ENCODE assay signal across 22 mouse cellular contexts in the genomic region with DNA sequence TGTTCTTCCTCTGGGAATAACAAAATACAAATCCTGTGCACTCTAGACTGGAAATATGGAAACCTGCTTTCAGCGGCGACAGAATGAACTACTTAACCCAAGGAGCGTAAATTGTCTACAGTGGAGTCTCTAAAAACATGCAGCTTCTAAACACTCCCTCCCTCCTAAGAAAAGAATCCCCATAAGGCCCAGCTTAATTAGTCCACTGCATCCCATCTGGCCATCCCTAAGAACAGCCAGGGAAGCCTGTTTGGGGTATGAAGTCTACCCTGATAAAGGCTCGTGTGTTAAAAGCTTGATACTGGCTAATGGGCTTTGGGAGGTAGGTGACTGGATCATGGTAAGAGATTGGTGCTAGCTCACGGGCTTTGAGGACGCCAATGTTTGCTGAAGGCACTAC. TPM values are rescaled to one million over a fixed set of nuclear protein-coding genes. Genes with fewer than 3 reads are reported as not detected.
A peak's percentile ranks its signal among the peaks of the same experiment; 100 is the strongest.
DNase-seq lines count a peak whose midpoint lies in the region; ATAC-seq lines count a peak whose summit lies in the region.
"Had no signal": no experiment of that assay in that cellular context is flagged by ENCODE, and none has a peak within 500 bp of the region (broad histone marks: within the 10 kb centered on the region; RNA-seq: fewer than 3 reads in every experiment).

No protein-coding gene starts in this region.

- peaks cover 2% of the 10 kb centered on the region; the same call in 1 of the 2 replicates for H3K27me3 ChIP-seq in midbrain, embryonic 12.5 days
- H3K27me3 ChIP-seq in midbrain, embryonic 10.5 days (ENCODE audit: low read depth, poor library complexity, severe bottlenecking) = no peaks in the 10 kb centered on the region
- H3K27me3 ChIP-seq in forebrain, embryonic 12.5 days = no peaks in the 10 kb centered on the region
- no peaks in the 10 kb centered on the region for H3K27me3 ChIP-seq in hindbrain, embryonic 12.5 days
- H3K27me3 ChIP-seq: hindbrain, embryonic 15.5 days; kidney, embryonic 15.5 days; lung, embryonic 15.5 days; stomach, embryonic 15.5 days had no signal

- no peak for DNase-seq in midbrain, embryonic 10.5 days (ENCODE audit: low spot score)
- peak; percentile 38 for DNase-seq in retina, embryonic 14.5 days (ENCODE audit: low spot score)
- DNase-seq in thymus, postnatal 0 days (ENCODE audit: low spot score) = no peak
- DNase-seq in left cerebral cortex, adult 9 months (ENCODE audit: low spot score in 2 of 2) = no peak
- DNase-seq: B cell, adult 2 months; cerebellum, adult 8-10 months; gastrocnemius, postnatal 14 days; heart, adult 2 months; layer of hippocampus, postnatal 36 days; lung, postnatal 4 days; right cerebral cortex, postnatal 14 days; thymus, adult 18-20 months had no signal

- WGBS in midbrain, embryonic 12.5 days = 65% methylated on average over 6 of the region's 6 CpGs
- WGBS in midbrain, embryonic 10.5 days = 81% methylated on average over 6 of the region's 6 CpGs
- WGBS in forebrain, embryonic 12.5 days = 37% methylated on average over 6 of the region's 6 CpGs
- 62% methylated on average over 6 of the region's 6 CpGs for WGBS in hindbrain, embryonic 12.5 days

- H3K9ac ChIP-seq in midbrain, embryonic 12.5 days (replicated peaks) = no peak overlapping the region
- no peak overlapping the region for H3K9ac ChIP-seq in forebrain, embryonic 12.5 days
- H3K9ac ChIP-seq in hindbrain, embryonic 12.5 days = no peak overlapping the region
- H3K9ac ChIP-seq: hindbrain, embryonic 15.5 days; kidney, embryonic 15.5 days; liver, embryonic 14.5 days; lung, embryonic 15.5 days; stomach, embryonic 15.5 days had no signal

- 0 out of 2 replicates have a peak overlapping the region, but pooled peaks have one; percentile 27 for H3K27ac ChIP-seq in midbrain, embryonic 12.5 days (replicated peaks)
- no peak overlapping the region for H3K27ac ChIP-seq in midbrain, embryonic 10.5 days (replicated peaks)
- H3K27ac ChIP-seq in forebrain, embryonic 12.5 days = peak overlapping the region; percentile 89
- peak overlapping the region; percentile 52; the same call in 1 of the 2 replicates for H3K27ac ChIP-seq in hindbrain, embryonic 12.5 days
- H3K27ac ChIP-seq: heart, adult 2 months; hindbrain, embryonic 15.5 days; kidney, embryonic 15.5 days; liver, embryonic 14.5 days; lung, embryonic 15.5 days had no signal

- H3K4me3 ChIP-seq in midbrain, embryonic 12.5 days = no peak overlapping the region
- no peak overlapping the region for H3K4me3 ChIP-seq in midbrain, embryonic 10.5 days
- no peak overlapping the region for H3K4me3 ChIP-seq in forebrain, embryonic 12.5 days (replicated peaks)
- H3K4me3 ChIP-seq in hindbrain, embryonic 12.5 days = no peak overlapping the region
- H3K4me3 ChIP-seq: erythroblast, embryonic 14.5 days; heart, adult 2 months; hindbrain, embryonic 15.5 days; kidney, embryonic 15.5 days; lung, embryonic 15.5 days; stomach, embryonic 15.5 days had no signal

- 0 out of 2 replicates have a peak, but pooled peaks cover 3% of the 10 kb centered on the region for H3K36me3 ChIP-seq in midbrain, embryonic 12.5 days
- H3K36me3 ChIP-seq in midbrain, embryonic 10.5 days = peaks cover 8% of the 10 kb centered on the region
- H3K36me3 ChIP-seq in forebrain, embryonic 12.5 days (replicated peaks) = no peaks in the 10 kb centered on the region
- no peaks in the 10 kb centered on the region for H3K36me3 ChIP-seq in hindbrain, embryonic 12.5 days
- H3K36me3 ChIP-seq: hindbrain, embryonic 15.5 days; lung, embryonic 15.5 days; stomach, embryonic 15.5 days had no signal

- ATAC-seq in midbrain, embryonic 12.5 days (ENCODE audit: low FRiP score, low read depth) = no peak
- ATAC-seq in forebrain, embryonic 12.5 days (ENCODE audit: low FRiP score) = no peak
- no peak for ATAC-seq in hindbrain, embryonic 12.5 days (ENCODE audit: low FRiP score)
- ATAC-seq: intestine, postnatal 0 days had no signal

- peaks cover 92% of the 10 kb centered on the region for H3K4me1 ChIP-seq in midbrain, embryonic 12.5 days
- H3K4me1 ChIP-seq in midbrain, embryonic 10.5 days = peaks cover 95% of the 10 kb centered on the region
- H3K4me1 ChIP-seq in forebrain, embryonic 12.5 days = peaks cover 93% of the 10 kb centered on the region
- H3K4me1 ChIP-seq in hindbrain, embryonic 12.5 days = peaks cover 79% of the 10 kb centered on the region

- no peak overlapping the region for H3K4me2 ChIP-seq in midbrain, embryonic 12.5 days (replicated peaks)
- no peak overlapping the region for H3K4me2 ChIP-seq in forebrain, embryonic 12.5 days
- H3K4me2 ChIP-seq in hindbrain, embryonic 12.5 days (replicated peaks) = no peak overlapping the region
- H3K4me2 ChIP-seq: hindbrain, embryonic 15.5 days; kidney, embryonic 15.5 days; lung, embryonic 15.5 days; stomach, embryonic 15.5 days had no signal

- H3K9me3 ChIP-seq in midbrain, embryonic 12.5 days = no peaks in the 10 kb centered on the region
- no peaks in the 10 kb centered on the region for H3K9me3 ChIP-seq in midbrain, embryonic 10.5 days (replicated peaks)
- no peaks in the 10 kb centered on the region for H3K9me3 ChIP-seq in forebrain, embryonic 12.5 days
- no peaks in the 10 kb centered on the region for H3K9me3 ChIP-seq in hindbrain, embryonic 12.5 days (replicated peaks)
- H3K9me3 ChIP-seq: hindbrain, embryonic 15.5 days; kidney, embryonic 15.5 days; lung, embryonic 15.5 days; stomach, embryonic 15.5 days had no signal

RNA-seq across cellular contexts. Expression of gene Tmem131l, which starts 54.5 kb away (rescaled TPM):
- 83.7 and 96.5 TPM in 2 replicates for polyA plus RNA-seq in midbrain, embryonic 12.5 days (2016; fragmentation: Nextera tagmentation; extraction: Ambion mirVana)
- polyA plus RNA-seq in midbrain, embryonic 10.5 days (2016; fragmentation: Nextera tagmentation; extraction: Ambion mirVana) = 59.4 and 68.0 TPM in 2 replicates
- polyA plus RNA-seq in forebrain, embryonic 12.5 days (2016; fragmentation: Nextera tagmentation; extraction: Ambion mirVana) = 116 and 130 TPM in 2 replicates
- polyA plus RNA-seq in hindbrain, embryonic 12.5 days (2016; fragmentation: Nextera tagmentation; extraction: Ambion mirVana) = 81.5 and 84.3 TPM in 2 replicates
- polyA plus RNA-seq in thymus, postnatal 0 days (2015; fragmentation: Nextera tagmentation; extraction: Ambion mirVana) = 126 and 132 TPM in 2 replicates
